Mouse (Mus musculus) megakaryocyte, embryonic 14.5 days (primary cell): ENCODE measurements around the gene Panx2.

Experiments used
- FLI1 ChIP-seq: IDR thresholded peaks from 2 replicates; pipeline ENCODE4 v1.6.1; 2012; ENCODE audit warnings: low read length, inconsistent platforms, mixed read lengths
- GATA1 ChIP-seq: IDR thresholded peaks from 3 replicates; pipeline ENCODE4 v1.6.1; 2012; ENCODE audit warnings: mixed read lengths, low read length, inconsistent platforms, borderline replicate concordance

- TF ChIP-seq GATA1 (no peak), FLI1 (no peak)
Measured at GRCm38 (mm10) chr15:89059161-89059931, at the start of gene Panx2.
